ENCODE assay signal across 9 mouse cellular contexts in genomic region chr13:97775907-97776306, GRCm38 (mm10).
"Had no signal": no experiment of that assay in that cellular context is flagged by ENCODE, and none has a peak within 500 bp of the region (broad histone marks: within the 10 kb centered on the region; RNA-seq: fewer than 3 reads in every experiment).

No protein-coding gene starts in this region.

- H3K4me2 ChIP-seq: neural tube, embryonic 12.5 days; stomach, embryonic 15.5 days had no signal

- ATAC-seq: intestine, postnatal 0 days; lung, postnatal 0 days had no signal

- H3K36me3 ChIP-seq: midbrain, embryonic 12.5 days; neural tube, embryonic 12.5 days; stomach, embryonic 15.5 days had no signal

- H3K9me3 ChIP-seq: midbrain, embryonic 12.5 days; neural tube, embryonic 12.5 days; stomach, embryonic 15.5 days had no signal

- H3K27ac ChIP-seq: stomach, embryonic 15.5 days had no signal

- H3K27me3 ChIP-seq: midbrain, embryonic 12.5 days; neural tube, embryonic 12.5 days; stomach, embryonic 15.5 days had no signal

- H3K9ac ChIP-seq: midbrain, embryonic 12.5 days; neural tube, embryonic 12.5 days; stomach, embryonic 15.5 days had no signal

- DNase-seq: right cerebral cortex, postnatal 14 days; thymus, adult 2 months; thymus, postnatal 25 days had no signal

- H3K4me3 ChIP-seq: megakaryocyte, embryonic 14.5 days; midbrain, embryonic 12.5 days; neural tube, embryonic 12.5 days; stomach, embryonic 15.5 days had no signal
